Mouse (Mus musculus): ENCODE results near the gene Zfp704. TPM values are rescaled to one million over a fixed set of nuclear protein-coding genes. Genes with fewer than 3 reads are reported as not detected.

Gene Zfp704
- polyA plus RNA-seq, 1 experiment: 0.80 TPM

DNA sequence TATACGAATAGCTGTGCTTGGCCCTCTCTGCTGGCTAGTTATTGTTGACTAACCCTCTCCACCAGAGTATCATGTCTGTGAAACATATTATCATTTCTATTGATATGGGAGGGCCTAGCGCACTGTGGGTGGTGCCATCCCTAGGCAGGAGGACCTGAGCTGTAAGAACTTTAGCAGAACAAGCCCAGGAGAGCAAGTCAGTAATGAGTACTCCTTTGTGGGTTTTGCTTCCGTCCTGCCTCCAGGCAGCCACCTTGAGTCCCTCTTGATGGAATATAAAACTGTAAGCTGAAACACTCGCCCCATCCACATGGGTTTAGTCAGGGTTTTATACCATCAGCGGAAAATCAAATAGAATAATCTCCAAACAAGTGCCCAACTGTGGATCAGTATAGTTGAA lies 207.5 kb downstream of the Zfp704 start:
- Histone ChIP-seq H3K27me3 (ENCODE audit: control insufficient read depth, insufficient read depth, insufficient read length) (no peaks in the 10 kb centered on the region), H3K79me2 (ENCODE audit: control insufficient read depth, insufficient read depth) (no peaks in the 10 kb centered on the region), H3K36me3 (ENCODE audit: control insufficient read depth, insufficient read depth) (no peaks in the 10 kb centered on the region), H3K4me2 (ENCODE audit: low read depth) (no peak overlapping the region), H3K4me3 (no peak overlapping the region), H3ac (ENCODE audit: control insufficient read depth, insufficient read length) (no peak overlapping the region)
- TF ChIP-seq SRF (IDR thresholded peaks at IDR 0.05; ENCODE audit: control insufficient read depth, insufficient read length, low read depth) (no peak), POLR2A (IDR thresholded peaks at IDR 0.05; ENCODE audit: insufficient read length, low read depth) (no peak), REST (IDR thresholded peaks at IDR 0.05; ENCODE audit: insufficient read depth, insufficient read length) (no peak), CEBPB (IDR thresholded peaks at IDR 0.05; ENCODE audit: insufficient read depth, poor library complexity, severe bottlenecking) (no peak), USF1 (IDR thresholded peaks at IDR 0.05; ENCODE audit: low read depth) (no peak), MYOG (IDR thresholded peaks at IDR 0.05; ENCODE audit: control insufficient read depth in 1 of 3, insufficient read depth in 1 of 3, insufficient read length in 2 of 3, low read depth in 2 of 3) (no peak), TCF3 (IDR thresholded peaks at IDR 0.05; ENCODE audit: insufficient read length, low read depth) (no peak), MYOD1 (IDR thresholded peaks at IDR 0.05; ENCODE audit: control insufficient read depth in 1 of 3, insufficient read length in 2 of 3, low read depth in 2 of 3) (no peak), TCF12 (IDR thresholded peaks at IDR 0.05; ENCODE audit: insufficient read depth, poor library complexity, severe bottlenecking) (no peak)

DNA sequence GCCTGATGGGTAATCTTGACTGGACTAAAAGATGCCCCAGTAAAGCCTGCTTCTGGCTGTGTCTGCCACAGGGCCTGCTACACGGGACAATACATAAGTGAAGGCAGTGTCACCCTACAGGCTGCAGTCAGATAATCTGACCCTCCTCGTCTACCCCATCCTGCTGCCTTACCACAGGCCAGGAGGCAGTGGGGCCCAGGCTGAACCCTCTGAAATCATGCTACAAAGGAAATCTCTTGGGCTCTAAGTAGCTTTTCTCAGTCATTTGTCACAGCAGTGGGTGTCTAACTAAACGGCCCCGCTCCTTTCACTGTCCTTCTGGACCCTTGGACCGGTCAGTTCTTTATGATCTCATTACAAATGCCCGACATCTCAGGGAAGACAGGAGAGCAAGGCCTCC lies 208.2 kb downstream of the Zfp704 start:
- H3K79me2 ChIP-seq (ENCODE audit: control insufficient read depth, insufficient read depth): no peaks in the 10 kb centered on the region
- H3K27me3 ChIP-seq (ENCODE audit: control insufficient read depth, insufficient read depth, insufficient read length): no peaks in the 10 kb centered on the region
- no peaks in the 10 kb centered on the region for H3K36me3 ChIP-seq (ENCODE audit: control insufficient read depth, insufficient read depth)
- H3K4me2 ChIP-seq (ENCODE audit: low read depth): no peak overlapping the region
- H3ac ChIP-seq (ENCODE audit: control insufficient read depth, insufficient read length): no peak overlapping the region
- no peak overlapping the region for H3K4me3 ChIP-seq
- TF ChIP-seq E2F4 (IDR thresholded peaks at IDR 0.05; ENCODE audit: insufficient read depth): no peak
- TF ChIP-seq POLR2A (IDR thresholded peaks at IDR 0.05; ENCODE audit: insufficient read length, low read depth): no peak
- no peak for TF ChIP-seq TCF12 (IDR thresholded peaks at IDR 0.05; ENCODE audit: insufficient read depth, poor library complexity, severe bottlenecking)
- TF ChIP-seq USF1 (IDR thresholded peaks at IDR 0.05; ENCODE audit: low read depth): no peak
- TF ChIP-seq POLR2AphosphoS2 (IDR thresholded peaks at IDR 0.05; ENCODE audit: insufficient read length, low read depth): no peak
- no peak for TF ChIP-seq SRF (IDR thresholded peaks at IDR 0.05; ENCODE audit: control insufficient read depth, insufficient read length, low read depth)

DNA sequence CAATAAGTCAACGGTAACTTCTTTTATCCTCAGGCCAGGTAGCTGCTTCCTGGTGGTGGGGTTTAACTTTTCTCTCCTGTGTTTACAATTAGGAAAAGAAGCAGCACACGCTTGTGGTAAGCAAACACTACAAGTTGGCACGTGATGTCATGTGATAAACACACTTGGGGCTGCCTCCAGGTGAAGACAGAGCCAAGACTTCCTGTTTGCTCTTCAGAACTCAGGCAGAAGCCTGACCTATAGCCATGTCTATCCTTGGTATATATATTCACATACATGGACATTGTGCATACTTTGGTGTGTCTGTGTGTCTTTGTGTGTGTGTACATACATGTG lies 209.0 kb downstream of the Zfp704 start:
- TF ChIP-seq TCF12 (IDR thresholded peaks at IDR 0.05; ENCODE audit: insufficient read depth, poor library complexity, severe bottlenecking) (no peak), E2F4 (IDR thresholded peaks at IDR 0.05; ENCODE audit: insufficient read depth) (no peak), TCF3 (IDR thresholded peaks at IDR 0.05; ENCODE audit: insufficient read length, low read depth) (no peak), MYOG (IDR thresholded peaks at IDR 0.05; ENCODE audit: control insufficient read depth in 1 of 3, insufficient read depth in 1 of 3, insufficient read length in 2 of 3, low read depth in 2 of 3) (no peak), POLR2AphosphoS2 (IDR thresholded peaks at IDR 0.05; ENCODE audit: insufficient read length, low read depth) (no peak), POLR2A (IDR thresholded peaks at IDR 0.05; ENCODE audit: insufficient read length, low read depth) (no peak), MAX (IDR thresholded peaks at IDR 0.05; ENCODE audit: low read depth) (no peak), MYOD1 (IDR thresholded peaks at IDR 0.05; ENCODE audit: control insufficient read depth in 1 of 3, insufficient read length in 2 of 3, low read depth in 2 of 3) (no peak), REST (IDR thresholded peaks at IDR 0.05; ENCODE audit: insufficient read depth, insufficient read length) (no peak), CEBPB (IDR thresholded peaks at IDR 0.05; ENCODE audit: insufficient read depth, poor library complexity, severe bottlenecking) (no peak), SRF (IDR thresholded peaks at IDR 0.05; ENCODE audit: control insufficient read depth, insufficient read length, low read depth) (no peak), USF1 (IDR thresholded peaks at IDR 0.05; ENCODE audit: low read depth) (no peak)
- no peak overlapping the region for H3ac ChIP-seq (ENCODE audit: control insufficient read depth, insufficient read length)
- no peak overlapping the region for H3K4me3 ChIP-seq
- H3K27me3 ChIP-seq (ENCODE audit: control insufficient read depth, insufficient read depth, insufficient read length): no peaks in the 10 kb centered on the region
- H3K79me2 ChIP-seq (ENCODE audit: control insufficient read depth, insufficient read depth): no peaks in the 10 kb centered on the region
- H3K4me2 ChIP-seq (ENCODE audit: low read depth): no peak overlapping the region
- H3K36me3 ChIP-seq (ENCODE audit: control insufficient read depth, insufficient read depth): no peaks in the 10 kb centered on the region

DNA sequence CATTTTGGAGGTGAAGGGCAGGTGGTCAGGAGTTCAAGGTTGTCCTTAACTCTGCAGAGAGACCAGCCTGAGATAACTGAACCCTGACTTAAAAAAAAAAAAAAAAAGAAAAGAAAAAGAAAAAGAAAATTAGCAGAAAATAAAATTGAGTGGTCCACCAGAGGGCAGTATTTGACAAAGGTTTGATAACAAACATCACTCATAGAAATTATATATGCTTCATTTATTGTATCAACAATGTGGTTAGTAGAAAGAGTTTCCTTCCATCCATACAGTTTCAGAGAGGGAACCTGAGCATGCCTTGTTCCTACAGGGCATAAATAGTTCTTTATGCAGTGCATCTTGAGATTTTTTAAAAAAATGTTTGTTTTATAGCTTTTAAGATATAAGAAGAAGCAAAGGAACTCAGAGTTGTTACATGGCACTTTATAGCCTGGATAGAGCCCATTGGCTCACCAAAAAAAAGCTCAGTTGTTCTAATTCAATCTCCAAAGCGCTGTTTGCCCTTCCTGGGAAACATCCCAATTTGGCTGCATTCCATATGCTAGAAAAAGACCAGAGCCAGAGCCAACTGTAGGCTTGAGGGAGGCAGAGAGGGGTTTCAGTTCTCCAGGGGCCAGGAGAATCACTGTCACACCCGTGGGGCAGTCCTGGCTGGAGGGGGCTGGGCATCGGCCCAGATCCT lies 209.5 kb downstream of the Zfp704 start:
- no peak overlapping the region for H3K4me2 ChIP-seq (ENCODE audit: low read depth)

More for the DNA sequence above, 209.5 kb downstream of the Zfp704 start:
- TF ChIP-seq USF1 (IDR thresholded peaks at IDR 0.05; ENCODE audit: low read depth): no peak
- TF ChIP-seq REST (IDR thresholded peaks at IDR 0.05; ENCODE audit: insufficient read depth, insufficient read length): no peak
- no peak for TF ChIP-seq MYOG (IDR thresholded peaks at IDR 0.05; ENCODE audit: control insufficient read depth in 1 of 3, insufficient read depth in 1 of 3, insufficient read length in 2 of 3, low read depth in 2 of 3)
- TF ChIP-seq TCF3 (IDR thresholded peaks at IDR 0.05; ENCODE audit: insufficient read length, low read depth): no peak
- no peak for TF ChIP-seq E2F4 (IDR thresholded peaks at IDR 0.05; ENCODE audit: insufficient read depth)
- no peak for TF ChIP-seq POLR2A (IDR thresholded peaks at IDR 0.05; ENCODE audit: insufficient read length, low read depth)
- no peak for TF ChIP-seq SRF (IDR thresholded peaks at IDR 0.05; ENCODE audit: control insufficient read depth, insufficient read length, low read depth)
- no peak for TF ChIP-seq POLR2AphosphoS2 (IDR thresholded peaks at IDR 0.05; ENCODE audit: insufficient read length, low read depth)
- TF ChIP-seq MYOD1 (IDR thresholded peaks at IDR 0.05; ENCODE audit: control insufficient read depth in 1 of 3, insufficient read length in 2 of 3, low read depth in 2 of 3): no peak
- TF ChIP-seq MAX (IDR thresholded peaks at IDR 0.05; ENCODE audit: low read depth): no peak
- TF ChIP-seq CEBPB (IDR thresholded peaks at IDR 0.05; ENCODE audit: insufficient read depth, poor library complexity, severe bottlenecking): no peak
- no peak for TF ChIP-seq TCF12 (IDR thresholded peaks at IDR 0.05; ENCODE audit: insufficient read depth, poor library complexity, severe bottlenecking)
- no peak overlapping the region for H3K4me3 ChIP-seq
- no peaks in the 10 kb centered on the region for H3K36me3 ChIP-seq (ENCODE audit: control insufficient read depth, insufficient read depth)
- no peak overlapping the region for H3ac ChIP-seq (ENCODE audit: control insufficient read depth, insufficient read length)
- H3K27me3 ChIP-seq (ENCODE audit: control insufficient read depth, insufficient read depth, insufficient read length): no peaks in the 10 kb centered on the region
- no peaks in the 10 kb centered on the region for H3K79me2 ChIP-seq (ENCODE audit: control insufficient read depth, insufficient read depth)
